Mouse (Mus musculus) erythroblast, embryonic 14.5 days (primary cell): ENCODE results near the gene Serpina3i.

Source experiments
- GATA1 ChIP-seq: IDR thresholded peaks from 2 replicates; pipeline ENCODE4 v1.6.1; 2012; ENCODE audit warnings: low read length, inconsistent platforms, mixed read lengths
- TAL1 ChIP-seq: IDR thresholded peaks from 3 replicates; pipeline ENCODE4 v1.6.1; 2012; ENCODE audit warnings: low read length, inconsistent platforms, mixed read lengths

DNA sequence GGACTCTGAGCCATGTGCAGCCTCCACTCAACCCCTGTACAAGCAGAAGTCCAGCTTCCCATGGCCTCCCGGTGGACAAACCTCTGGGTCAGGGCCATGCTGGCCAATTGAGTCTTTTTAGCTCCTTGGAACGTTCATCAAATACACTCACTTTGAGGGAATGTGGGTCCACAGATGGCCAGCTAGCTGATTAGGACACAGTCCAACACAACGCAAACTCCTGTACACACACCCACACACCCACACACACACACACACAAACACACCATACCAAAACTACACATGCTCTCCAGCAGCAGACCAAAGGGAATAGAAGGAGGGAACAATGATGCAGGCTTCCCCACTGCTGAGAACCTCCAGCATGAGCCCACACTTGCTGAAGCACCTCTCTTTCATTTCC is 17.3 kb upstream of the Serpina3i start:
- TF ChIP-seq GATA1: no peak
- TF ChIP-seq TAL1: no peak
